Mouse (Mus musculus) C2C12 (cell line): ENCODE measurements around the gene Spc25.

ENCODE experiments used
- CTCF ChIP-seq: IDR thresholded peaks from one replicate; pipeline ENCODE4 v1.5.1; 2011; ENCODE audit not compliant: control insufficient read depth, insufficient read depth, insufficient read length
- FOSL1 ChIP-seq: IDR thresholded peaks from one replicate; pipeline ENCODE4 v1.8.0; 2011; ENCODE audit warnings: mild to moderate bottlenecking, low read length; ENCODE audit not compliant: poor library complexity, insufficient read depth, severe bottlenecking
- MYOG ChIP-seq: IDR thresholded peaks from one replicate; pipeline ENCODE4 v1.6.1; 2011; ENCODE audit not compliant: control insufficient read depth, insufficient read length; ENCODE audit errors: extremely low read depth
- USF1 ChIP-seq: IDR thresholded peaks from one replicate; pipeline ENCODE4 v1.6.1; 2011; ENCODE audit warnings: low read depth, mild to moderate bottlenecking, control low read depth, moderate library complexity

DNA sequence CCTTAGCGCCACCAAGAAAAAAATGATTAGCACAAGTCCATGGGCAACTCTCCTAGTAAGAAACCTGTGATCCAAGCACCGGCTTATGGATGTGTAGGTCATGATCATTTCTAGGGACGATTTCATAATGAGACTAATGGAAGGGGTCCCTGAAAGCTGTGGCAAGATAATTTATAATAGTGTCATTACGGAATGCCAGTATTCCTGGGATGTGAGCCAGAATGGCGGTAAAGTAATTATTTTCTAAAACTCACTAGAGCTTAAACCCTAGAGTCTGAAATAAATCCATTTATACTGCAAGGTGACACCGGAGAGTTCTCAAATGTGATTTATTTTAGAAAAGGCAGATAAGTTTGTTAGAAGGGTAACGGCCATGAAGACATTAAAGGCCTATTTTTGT, 9.2 kb upstream of the Spc25 start:
- TF ChIP-seq CTCF = no peak
- TF ChIP-seq FOSL1 = no peak
- no peak for TF ChIP-seq USF1
- no peak for TF ChIP-seq MYOG
